Mouse (Mus musculus) embryonic facial prominence, embryonic 11.5 days (tissue): ENCODE results near the gene Slpi. TPM values are rescaled to one million over a fixed set of nuclear protein-coding genes. Genes with fewer than 3 reads are reported as not detected.

Experiments
- ATAC-seq: fragments of 200-750 bp; cut with Nextera tagmentation; replicated peaks from 2 replicates; pipeline ENCODE4 v1.8.0; 2017; ENCODE audit warnings: low read depth; ENCODE audit not compliant: insufficient number of reproducible peaks, low FRiP score, low TSS enrichment
- DNase-seq: peaks from one replicate; pipeline ENCODE4 v3.0.0-alpha.2; 2015; ENCODE audit warnings: low spot score
- H3K27ac ChIP-seq: fragments of 300-500 bp; sonication (generic); replicated peaks from 2 replicates; pipeline ENCODE4 v1.5.1; 2014; ENCODE audit warnings: mild to moderate bottlenecking, low read depth, low read length, control low read depth
- H3K27me3 ChIP-seq: fragments of 300-500 bp; sonication (generic); 2 replicates; pipeline ENCODE4 v1.6.1; 2014; ENCODE audit warnings: mild to moderate bottlenecking, low read length, moderate library complexity, mixed read lengths; ENCODE audit not compliant: control insufficient read depth, insufficient read depth
- H3K36me3 ChIP-seq: fragments of 300-500 bp; sonication (generic); replicated peaks from 2 replicates; pipeline ENCODE4 v1.6.1; 2014; ENCODE audit warnings: low read depth, mild to moderate bottlenecking, low read length, moderate library complexity, mixed read lengths; ENCODE audit not compliant: control insufficient read depth, insufficient read depth
- H3K4me1 ChIP-seq: fragments of 300-500 bp; sonication (generic); 2 replicates; pipeline ENCODE4 v1.6.1; 2014; ENCODE audit warnings: low read length, mixed read lengths; ENCODE audit not compliant: control insufficient read depth, insufficient read depth
- H3K4me2 ChIP-seq: fragments of 300-500 bp; sonication (generic); 2 replicates; pipeline ENCODE4 v1.6.1; 2014; ENCODE audit warnings: low read depth, mild to moderate bottlenecking, control low read depth, low read length, moderate library complexity
- H3K4me3 ChIP-seq: fragments of 300-500 bp; sonication (generic); 2 replicates; pipeline ENCODE4 v1.5.1; 2014; ENCODE audit warnings: low read depth, low read length, control low read depth
- H3K9ac ChIP-seq: fragments of 300-500 bp; sonication (generic); replicated peaks from 2 replicates; pipeline ENCODE4 v1.6.1; 2014; ENCODE audit warnings: mild to moderate bottlenecking, control low read depth, low read length
- H3K9me3 ChIP-seq: fragments of 300-500 bp; sonication (generic); replicated peaks from 2 replicates; pipeline ENCODE4 v1.6.1; 2016; ENCODE audit warnings: mild to moderate bottlenecking, low read length, inconsistent platforms, mixed read lengths; ENCODE audit not compliant: control insufficient read depth
- WGBS: fragments of 180-500 bp; shearing (Covaris S2); extraction: QIAGEN DNeasy Blood & Tissue Kit; methylation state at CpG from one replicate; pipeline ENCODE4 v1.1.7; 2014; 5-methylcytosine and 5-hydroxymethylcytosine counted together
- polyA plus RNA-seq: library from polyadenylated mRNA; unstranded; fragments of >200 nt; fragmentation: Nextera tagmentation; extraction: Ambion mirVana; gene quantifications from 2 replicates; pipeline ENCODE4 v1.2.1, GENCODE M21; 2014

Gene Slpi
- polyA plus RNA-seq, 1 experiment from 2014 or later: 0.32 TPM

GRCm38 (mm10) chr2:164371371-164371770, 17.5 kb downstream of the Slpi start:
- Histone ChIP-seq H3K4me2 (no peak overlapping the region), H3K4me1 (no peaks in the 10 kb centered on the region), H3K36me3 (no peaks in the 10 kb centered on the region), H3K27ac (no peak overlapping the region), H3K27me3 (no peaks in the 10 kb centered on the region), H3K4me3 (no peak overlapping the region), H3K9ac (no peak overlapping the region), H3K9me3 (no peaks in the 10 kb centered on the region)
- 85% methylated on average over 3 of the region's 3 CpGs for WGBS
- ATAC-seq: no peak
- DNase-seq: no peak

- H3K4me2 ChIP-seq: no peak overlapping the region
- H3K9me3 ChIP-seq: no peaks in the 10 kb centered on the region
- no peak for ATAC-seq
- H3K9ac ChIP-seq: no peak overlapping the region
- no peaks in the 10 kb centered on the region for H3K27me3 ChIP-seq
- H3K36me3 ChIP-seq: no peaks in the 10 kb centered on the region
- DNase-seq: no peak
- H3K4me3 ChIP-seq: no peak overlapping the region
- H3K27ac ChIP-seq: no peak overlapping the region
- H3K4me1 ChIP-seq: no peaks in the 10 kb centered on the region
- 80% methylated on average over 6 of the region's 6 CpGs for WGBS
Measured at GRCm38 (mm10) chr2:164368620-164369105, 20.2 kb downstream of the Slpi start.

- ATAC-seq (no peak), DNase-seq (no peak)
- no peaks in the 10 kb centered on the region for H3K27me3 ChIP-seq
- H3K9ac ChIP-seq: no peak overlapping the region
- no peaks in the 10 kb centered on the region for H3K4me1 ChIP-seq
- no peaks in the 10 kb centered on the region for H3K9me3 ChIP-seq
- 64% methylated on average over 3 of the region's 3 CpGs for WGBS
- H3K4me3 ChIP-seq: no peak overlapping the region
- H3K27ac ChIP-seq: no peak overlapping the region
- H3K4me2 ChIP-seq: no peak overlapping the region
- H3K36me3 ChIP-seq: no peaks in the 10 kb centered on the region
Measured at GRCm38 (mm10) chr2:164366947-164367346, 21.9 kb downstream of the Slpi start.

GRCm38 (mm10) chr2:164360974-164361657, 27.8 kb downstream of the Slpi start:
- no peaks in the 10 kb centered on the region for H3K4me1 ChIP-seq
- no peak overlapping the region for H3K4me2 ChIP-seq
- no peaks in the 10 kb centered on the region for H3K27me3 ChIP-seq
- H3K9me3 ChIP-seq: no peaks in the 10 kb centered on the region
- H3K9ac ChIP-seq: no peak overlapping the region
- H3K4me3 ChIP-seq: no peak overlapping the region
- H3K36me3 ChIP-seq: no peaks in the 10 kb centered on the region
- H3K27ac ChIP-seq: no peak overlapping the region
- ATAC-seq: no peak
- WGBS: 38% methylated on average over 13 of the region's 13 CpGs
- no peak for DNase-seq

- DNase-seq: no peak
- WGBS: 61% methylated on average over 5 of the region's 5 CpGs
- no peak overlapping the region for H3K9ac ChIP-seq
- no peaks in the 10 kb centered on the region for H3K4me1 ChIP-seq
- no peak overlapping the region for H3K27ac ChIP-seq
- no peaks in the 10 kb centered on the region for H3K36me3 ChIP-seq
- no peak overlapping the region for H3K4me2 ChIP-seq
- ATAC-seq: no peak
- H3K4me3 ChIP-seq: no peak overlapping the region
- H3K9me3 ChIP-seq: no peaks in the 10 kb centered on the region
- H3K27me3 ChIP-seq: no peaks in the 10 kb centered on the region
Measured at GRCm38 (mm10) chr2:164359668-164360067, 29.2 kb downstream of the Slpi start.

- Histone ChIP-seq H3K4me3 (no peak overlapping the region), H3K4me2 (no peak overlapping the region), H3K9me3 (no peaks in the 10 kb centered on the region), H3K27ac (no peak overlapping the region), H3K27me3 (no peaks in the 10 kb centered on the region), H3K4me1 (no peaks in the 10 kb centered on the region), H3K9ac (no peak overlapping the region), H3K36me3 (no peaks in the 10 kb centered on the region)
- no peak for DNase-seq
- ATAC-seq: no peak
- 85% methylated on average over 5 of the region's 5 CpGs for WGBS
Measured at GRCm38 (mm10) chr2:164359031-164359430, 29.9 kb downstream of the Slpi start.

GRCm38 (mm10) chr2:164358373-164358772, 30.5 kb downstream of the Slpi start:
- no peaks in the 10 kb centered on the region for H3K36me3 ChIP-seq
- no peaks in the 10 kb centered on the region for H3K9me3 ChIP-seq
- WGBS: 84% methylated on average over 3 of the region's 3 CpGs
- H3K4me3 ChIP-seq: no peak overlapping the region
- H3K9ac ChIP-seq: no peak overlapping the region
- ATAC-seq (no peak), DNase-seq (no peak)
- H3K27ac ChIP-seq: no peak overlapping the region
- H3K4me2 ChIP-seq: no peak overlapping the region
- no peaks in the 10 kb centered on the region for H3K4me1 ChIP-seq
- H3K27me3 ChIP-seq: no peaks in the 10 kb centered on the region

GRCm38 (mm10) chr2:164356177-164356967, 32.5 kb downstream of the Slpi start:
- no peak overlapping the region for H3K27ac ChIP-seq
- WGBS: 77% methylated on average over 11 of the region's 11 CpGs
- no peak overlapping the region for H3K9ac ChIP-seq
- no peak overlapping the region for H3K4me3 ChIP-seq
- no peaks in the 10 kb centered on the region for H3K36me3 ChIP-seq
- no peak overlapping the region for H3K4me2 ChIP-seq
- no peak for DNase-seq
- no peaks in the 10 kb centered on the region for H3K4me1 ChIP-seq
- ATAC-seq: no peak
- H3K27me3 ChIP-seq: no peaks in the 10 kb centered on the region
- H3K9me3 ChIP-seq: no peaks in the 10 kb centered on the region
